Mouse (Mus musculus) lung, postnatal 0 days (tissue): ENCODE measurements around the gene Rnf223. TPM values are rescaled to one million over a fixed set of nuclear protein-coding genes. Genes with fewer than 3 reads are reported as not detected.
A peak's percentile ranks its signal among the peaks of the same experiment; 100 is the strongest.

Experiments
- ATAC-seq: fragments of 200-750 bp; cut with Nextera tagmentation; 2 replicates; pipeline ENCODE4 v1.8.0; 2017; ENCODE audit warnings: moderate library complexity
- DNase-seq: peaks from one replicate; pipeline ENCODE4 v3.0.0-alpha.2; 2016; ENCODE audit warnings: low spot score
- H3K27ac ChIP-seq: fragments of 300-500 bp; sonication (generic); 2 replicates; pipeline ENCODE4 v1.5.1; 2014; ENCODE audit warnings: antibody characterized with exemption, mild to moderate bottlenecking, low read length, mixed read lengths
- H3K27me3 ChIP-seq: fragments of 300-500 bp; sonication (generic); replicated peaks from 2 replicates; pipeline ENCODE4 v1.6.1; 2014; ENCODE audit warnings: low read length, mixed read lengths; ENCODE audit not compliant: insufficient read depth
- H3K36me3 ChIP-seq: fragments of 300-500 bp; sonication (generic); 2 replicates; pipeline ENCODE4 v1.6.1; 2014; ENCODE audit warnings: low read length, mixed read lengths; ENCODE audit not compliant: insufficient read depth
- H3K4me1 ChIP-seq: fragments of 300-500 bp; sonication (generic); 2 replicates; pipeline ENCODE4 v1.6.1; 2014; ENCODE audit warnings: antibody characterized with exemption, low read depth, low read length, mixed read lengths; ENCODE audit not compliant: insufficient read depth
- H3K4me2 ChIP-seq: fragments of 300-500 bp; sonication (generic); replicated peaks from 2 replicates; pipeline ENCODE4 v1.6.1; 2014; ENCODE audit warnings: low read depth, mild to moderate bottlenecking, low read length, moderate library complexity, mixed read lengths
- H3K4me3 ChIP-seq: fragments of 300-500 bp; sonication (generic); 2 replicates; pipeline ENCODE4 v1.5.1; 2014; ENCODE audit warnings: low read depth, low read length
- H3K9ac ChIP-seq: fragments of 300-500 bp; sonication (generic); replicated peaks from 2 replicates; pipeline ENCODE4 v1.6.1; 2014; ENCODE audit warnings: low read depth, mild to moderate bottlenecking
- H3K9me3 ChIP-seq: fragments of 300-500 bp; sonication (generic); 2 replicates; pipeline ENCODE4 v1.6.1; 2016; ENCODE audit warnings: low read length, mixed read lengths
- CTCF ChIP-seq: IDR thresholded peaks from 2 replicates; pipeline ENCODE4 v1.5.1; 2016; ENCODE audit warnings: antibody characterized with exemption, mild to moderate bottlenecking
- EP300 ChIP-seq: IDR thresholded peaks from 2 replicates; pipeline ENCODE4 v1.6.1; 2016; ENCODE audit warnings: antibody characterized with exemption, mild to moderate bottlenecking, control low read depth
- WGBS: fragments of 180-500 bp; shearing (Covaris S2); extraction: QIAGEN DNeasy Blood & Tissue Kit; methylation state at CpG from one replicate; pipeline ENCODE4 v1.1.7; 2014; 5-methylcytosine and 5-hydroxymethylcytosine counted together
- polyA plus RNA-seq: library from polyadenylated mRNA; unstranded; fragments of >200 nt; fragmentation: Nextera tagmentation; extraction: Ambion mirVana; gene quantifications from 2 replicates; pipeline ENCODE4 v1.2.1, GENCODE M21; 2015

Gene Rnf223
- polyA plus RNA-seq, 1 experiment from 2014 or later: not detected

- Histone ChIP-seq H3K36me3 (no peaks in the 10 kb centered on the region), H3K9ac (no peak overlapping the region), H3K27me3 (no peaks in the 10 kb centered on the region), H3K27ac (no peak overlapping the region), H3K4me3 (no peak overlapping the region), H3K4me2 (no peak overlapping the region), H3K4me1 (no peaks in the 10 kb centered on the region), H3K9me3 (no peaks in the 10 kb centered on the region)
- 79% methylated on average over 7 of the region's 7 CpGs for WGBS
- ATAC-seq (no peak), DNase-seq (no peak)
- TF ChIP-seq EP300: no peak
- no peak for TF ChIP-seq CTCF
Measured at GRCm38 (mm10) chr4:156126841-156127240, 3.5 kb upstream of the Rnf223 start.

GRCm38 (mm10) chr4:156128746-156129145 lies 1.6 kb upstream of the Rnf223 start:
- ATAC-seq (no peak), DNase-seq (no peak)
- 69% methylated on average over 5 of the region's 5 CpGs for WGBS
- no peaks in the 10 kb centered on the region for H3K9me3 ChIP-seq
- H3K9ac ChIP-seq: no peak overlapping the region
- H3K4me1 ChIP-seq: no peaks in the 10 kb centered on the region
- H3K27me3 ChIP-seq: no peaks in the 10 kb centered on the region
- no peak overlapping the region for H3K27ac ChIP-seq
- no peak overlapping the region for H3K4me2 ChIP-seq
- TF ChIP-seq EP300: no peak
- no peak for TF ChIP-seq CTCF
- H3K36me3 ChIP-seq: no peaks in the 10 kb centered on the region
- H3K4me3 ChIP-seq: no peak overlapping the region

- TF ChIP-seq EP300 (no peak), CTCF (no peak)
- DNase-seq: no peak
- no peaks in the 10 kb centered on the region for H3K36me3 ChIP-seq
- no peaks in the 10 kb centered on the region for H3K9me3 ChIP-seq
- no peak overlapping the region for H3K27ac ChIP-seq
- no peak for ATAC-seq
- 73% methylated on average over 10 of the region's 10 CpGs for WGBS
- no peaks in the 10 kb centered on the region for H3K27me3 ChIP-seq
- H3K4me2 ChIP-seq: no peak overlapping the region
- H3K9ac ChIP-seq: no peak overlapping the region
- no peaks in the 10 kb centered on the region for H3K4me1 ChIP-seq
- no peak overlapping the region for H3K4me3 ChIP-seq
Measured at GRCm38 (mm10) chr4:156130940-156131339, 627 bp downstream of the Rnf223 start.

- no peaks in the 10 kb centered on the region for H3K4me1 ChIP-seq
- H3K27ac ChIP-seq: no peak overlapping the region
- no peaks in the 10 kb centered on the region for H3K27me3 ChIP-seq
- H3K4me2 ChIP-seq: no peak overlapping the region
- H3K9ac ChIP-seq: no peak overlapping the region
- 56% methylated on average over 5 of the region's 5 CpGs for WGBS
- DNase-seq (peak; percentile 13), ATAC-seq (peak; percentile 58)
- H3K4me3 ChIP-seq: no peak overlapping the region
- H3K9me3 ChIP-seq: no peaks in the 10 kb centered on the region
- no peak for TF ChIP-seq EP300
- no peak for TF ChIP-seq CTCF
- H3K36me3 ChIP-seq: no peaks in the 10 kb centered on the region
Measured at GRCm38 (mm10) chr4:156133334-156133733, 3.0 kb downstream of the Rnf223 start.

- WGBS: 72% methylated on average over 12 of the region's 12 CpGs
Measured at GRCm38 (mm10) chr4:156133943-156134605, 3.8 kb downstream of the Rnf223 start.

GRCm38 (mm10) chr4:156135112-156135511 lies 4.8 kb downstream of the Rnf223 start:
- Histone ChIP-seq H3K27me3 (no peaks in the 10 kb centered on the region), H3K4me3 (no peak overlapping the region), H3K27ac (no peak overlapping the region), H3K4me2 (no peak overlapping the region), H3K9ac (no peak overlapping the region), H3K36me3 (no peaks in the 10 kb centered on the region), H3K9me3 (no peaks in the 10 kb centered on the region), H3K4me1 (no peaks in the 10 kb centered on the region)
- no peak for TF ChIP-seq CTCF
- TF ChIP-seq EP300: no peak
- WGBS: 89% methylated on average over 13 of the region's 13 CpGs
- DNase-seq (no peak), ATAC-seq (no peak)

More at GRCm38 (mm10) chr4:156133943-156134605, 3.8 kb downstream of the Rnf223 start:
- Histone ChIP-seq H3K36me3 (no peaks in the 10 kb centered on the region), H3K4me3 (no peak overlapping the region), H3K27me3 (no peaks in the 10 kb centered on the region), H3K4me2 (no peak overlapping the region), H3K4me1 (no peaks in the 10 kb centered on the region), H3K9me3 (no peaks in the 10 kb centered on the region), H3K9ac (no peak overlapping the region), H3K27ac (no peak overlapping the region; the same call in 1 of the 2 replicates)
- no peak for DNase-seq
- no peak for TF ChIP-seq EP300
- TF ChIP-seq CTCF: no peak
- ATAC-seq: no peak
